Mouse (Mus musculus) ES-CJ7 (cell line): ENCODE results near the gene Fktn.
"Not testable (repeated sequence)": the region's sequence is repeated elsewhere in the genome, so short reads cannot be mapped to it uniquely, and the experiment has no call there.

Source experiments
- DNase-seq: peaks from one replicate; pipeline ENCODE4 v3.0.0; 2011; ENCODE audit warnings: low read depth, low spot score

Fktn gene

DNA sequence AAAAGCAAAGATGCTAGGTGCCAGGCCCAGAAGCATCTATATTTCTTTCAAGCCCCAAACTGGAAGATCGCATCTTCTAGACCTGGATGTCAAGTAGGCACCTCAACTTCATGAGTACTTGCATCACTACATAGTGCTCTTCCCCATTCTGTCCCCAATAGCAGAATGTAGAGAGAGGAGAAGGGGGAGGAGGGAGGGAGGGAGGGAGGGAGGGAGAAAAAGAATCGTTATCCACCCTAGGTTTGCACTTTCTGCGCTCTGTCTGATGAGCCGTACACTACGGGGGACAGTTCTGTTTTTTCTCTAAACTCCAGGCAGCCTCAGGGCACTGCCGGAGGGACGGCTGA, at the start of gene Fktn:
Gene Fktn (plus strand): TSS at position 295 of the 347 bp plus-strand sequence.
- no peak for DNase-seq

DNA sequence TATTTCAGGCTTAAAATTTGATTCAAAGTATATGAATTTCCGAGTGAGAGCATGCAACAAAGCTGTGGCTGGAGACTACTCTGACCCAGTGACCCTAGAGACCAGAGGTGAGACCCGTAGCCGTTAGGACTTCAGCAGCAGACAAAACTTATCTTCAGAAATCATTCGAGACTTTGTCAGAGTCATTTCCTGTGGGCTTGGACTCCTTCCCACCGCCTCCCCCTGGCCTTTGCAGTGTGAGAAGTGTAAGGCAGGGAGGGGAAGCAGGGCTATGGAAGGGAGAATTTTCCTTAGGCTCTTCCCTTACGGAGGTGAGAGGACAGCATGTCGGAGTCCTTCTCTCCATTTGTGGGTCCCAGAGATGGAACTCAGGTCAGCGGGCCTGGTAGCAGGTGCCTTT, 31.7 kb upstream of the Fktn start:
- DNase-seq: no peak

DNA sequence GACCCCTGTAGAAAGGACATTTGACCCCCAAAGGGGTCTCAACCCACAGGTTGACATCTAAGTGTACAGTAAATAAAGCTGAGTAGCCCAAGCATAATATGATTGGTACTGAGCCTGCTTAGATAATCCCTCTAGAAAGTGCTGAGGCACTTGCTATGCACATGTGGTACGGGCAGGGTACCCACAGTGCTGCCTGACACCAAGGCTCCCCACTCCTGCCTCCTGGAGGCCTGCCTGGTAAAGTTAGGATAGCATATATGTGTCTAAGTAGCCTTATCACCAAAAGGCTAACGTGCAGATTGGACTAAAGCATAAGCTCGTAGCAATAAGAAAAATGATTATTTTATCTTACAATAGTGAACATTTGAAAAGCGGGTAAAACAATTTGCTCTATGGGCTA, 24.8 kb upstream of the Fktn start:
- no peak for DNase-seq

DNA sequence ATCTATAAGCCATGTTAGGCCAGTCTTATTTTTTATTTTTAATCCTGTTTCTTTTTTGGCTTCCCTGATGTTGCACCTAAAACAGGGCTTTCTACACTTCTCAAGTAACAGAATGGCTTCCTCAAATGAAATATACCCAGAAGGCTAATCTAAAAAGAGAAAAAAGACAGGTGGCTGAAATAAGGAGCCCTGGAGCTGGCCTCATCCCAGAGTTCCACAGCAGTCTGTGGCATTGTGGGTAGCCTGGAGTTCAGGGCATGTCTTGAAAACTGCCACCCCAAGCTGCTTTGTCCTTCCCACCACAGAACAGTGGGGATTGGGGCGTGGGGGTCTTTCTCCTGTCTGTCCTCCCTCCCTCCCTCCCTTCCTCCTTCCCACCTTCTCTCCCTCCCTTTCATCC, 22.4 kb upstream of the Fktn start:
- DNase-seq: no peak

DNA sequence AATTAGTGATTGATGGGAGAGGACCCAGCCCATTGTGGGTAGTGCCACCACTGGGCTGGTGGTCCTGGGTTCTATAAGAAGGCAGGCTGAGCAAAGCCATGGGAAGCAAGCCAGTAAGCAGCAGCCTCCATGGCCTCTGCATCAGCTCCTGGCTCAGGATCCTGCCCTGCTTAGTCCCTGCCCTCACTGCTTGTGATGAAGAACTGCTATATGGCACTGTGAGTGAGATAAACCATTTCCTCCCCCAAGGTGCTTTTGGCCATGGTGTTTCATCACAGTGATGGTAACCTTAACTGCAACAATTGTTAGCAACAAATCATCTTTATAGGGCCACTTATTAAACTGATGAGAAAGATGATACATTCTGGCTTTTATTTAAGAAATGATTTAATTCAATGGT, 4.6 kb upstream of the Fktn start:
- not testable (repeated sequence) for DNase-seq

DNA sequence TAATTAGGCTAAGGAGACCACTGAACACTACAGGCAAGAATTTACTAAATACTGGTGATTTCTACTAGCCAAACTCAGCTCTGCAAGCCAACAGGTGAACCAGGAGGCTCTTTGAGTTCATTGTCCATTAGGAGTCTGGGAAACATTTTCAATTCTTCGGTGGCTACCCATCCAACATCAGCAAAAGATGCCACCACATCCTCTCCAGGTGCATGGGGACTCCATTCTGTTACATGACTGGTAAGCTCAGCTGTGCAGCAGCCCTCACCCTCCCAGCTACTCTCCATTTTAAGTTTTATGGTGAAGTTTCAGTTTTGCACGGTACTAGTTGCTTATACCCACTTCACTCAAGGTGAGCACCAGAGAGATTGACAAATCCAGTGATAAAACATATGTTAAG, 3.8 kb upstream of the Fktn start:
- DNase-seq: no peak

DNA sequence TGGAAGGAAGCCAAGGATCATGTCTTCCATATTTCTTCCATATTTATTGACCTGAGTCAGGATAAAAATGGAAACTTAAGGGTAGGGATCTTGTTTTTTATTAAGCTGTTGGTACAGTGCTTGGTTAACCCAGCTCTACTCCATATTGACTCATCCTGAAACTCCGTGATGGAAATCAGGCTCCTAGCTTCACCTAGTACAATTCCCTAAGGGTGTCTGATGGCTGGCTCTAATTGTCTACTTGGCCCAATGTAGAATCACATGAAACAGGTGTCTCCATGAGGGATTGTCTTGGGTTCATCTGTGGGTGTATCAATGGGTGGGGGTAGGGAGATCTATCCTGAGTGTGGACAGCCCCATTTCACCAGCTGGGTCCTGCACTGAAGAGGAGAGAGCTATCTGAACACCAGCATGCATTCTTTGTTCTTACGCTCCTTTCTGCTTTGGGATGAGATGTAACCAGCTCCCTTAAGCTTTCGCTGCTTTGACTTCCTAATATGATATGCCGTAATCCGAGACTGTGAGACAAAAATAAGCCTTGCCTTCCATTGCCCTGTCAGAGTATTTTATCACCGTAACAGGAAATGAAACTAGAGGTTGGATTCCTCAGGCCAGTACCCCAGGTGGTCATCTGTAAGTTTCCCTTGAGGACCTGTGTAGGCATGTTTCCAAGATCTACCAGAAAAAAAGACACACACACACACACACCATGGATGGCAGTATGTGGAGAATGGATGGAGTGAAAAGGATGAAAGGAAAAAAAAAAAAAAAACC, 3.1 kb upstream of the Fktn start:
- DNase-seq: no peak

DNA sequence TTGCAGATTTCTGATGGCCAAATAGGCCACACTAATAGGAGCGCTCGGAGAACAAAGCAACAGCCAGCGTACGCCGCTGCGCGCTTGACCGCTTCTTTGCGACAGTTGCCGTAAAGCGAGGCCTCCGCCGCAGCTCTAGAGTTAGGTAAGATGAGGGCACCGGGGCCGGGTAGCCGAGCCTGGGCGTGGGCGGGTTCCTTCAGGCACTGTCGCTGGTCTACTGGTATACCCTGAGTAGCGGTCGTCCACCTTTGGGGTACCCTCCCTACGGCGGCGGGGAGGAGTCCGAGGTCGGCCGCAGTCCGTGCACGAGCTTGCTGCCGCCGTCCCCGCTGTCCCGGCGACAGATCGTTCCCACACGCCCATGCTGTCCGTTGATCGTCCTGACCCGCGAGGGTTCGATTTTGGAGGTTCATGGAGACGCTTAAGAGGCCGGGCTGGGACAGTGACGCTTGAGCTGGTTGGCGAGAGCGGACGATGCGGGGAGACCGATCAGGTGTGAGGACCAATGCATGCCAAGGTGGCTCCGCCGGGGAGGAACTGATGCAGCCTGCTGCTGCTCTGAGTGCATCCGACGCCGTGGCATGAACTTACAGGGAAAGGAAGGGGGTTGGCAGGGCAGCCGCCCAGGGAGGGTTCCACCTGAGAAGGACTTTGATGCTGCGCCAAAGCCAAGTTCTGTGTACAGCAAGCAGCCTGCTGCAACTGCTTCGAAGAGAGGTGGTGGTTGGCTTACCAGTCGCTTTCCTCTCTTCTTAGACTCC, 435 bp downstream of the Fktn start:
- DNase-seq: peak; percentile 95

DNA sequence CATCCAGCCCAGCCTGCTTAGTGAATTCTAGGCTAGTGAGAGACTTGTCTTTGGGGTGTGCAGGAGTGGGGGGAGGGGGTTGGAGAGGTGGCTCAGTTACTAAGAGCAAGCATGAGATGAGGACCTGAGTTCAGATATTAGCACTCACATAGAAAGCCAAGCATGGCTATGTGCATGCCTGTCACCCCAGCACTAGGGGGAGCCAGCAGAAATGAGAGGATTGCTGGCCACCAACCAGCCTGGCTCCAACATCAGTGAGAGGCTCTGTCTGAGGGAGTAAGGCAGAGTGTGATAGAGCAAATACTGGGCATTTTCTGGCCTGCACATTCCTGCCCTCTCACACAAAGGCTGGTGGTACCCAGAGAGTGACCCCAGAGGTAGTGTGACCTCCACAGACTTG, 2.2 kb downstream of the Fktn start:
- peak; percentile 41 for DNase-seq

DNA sequence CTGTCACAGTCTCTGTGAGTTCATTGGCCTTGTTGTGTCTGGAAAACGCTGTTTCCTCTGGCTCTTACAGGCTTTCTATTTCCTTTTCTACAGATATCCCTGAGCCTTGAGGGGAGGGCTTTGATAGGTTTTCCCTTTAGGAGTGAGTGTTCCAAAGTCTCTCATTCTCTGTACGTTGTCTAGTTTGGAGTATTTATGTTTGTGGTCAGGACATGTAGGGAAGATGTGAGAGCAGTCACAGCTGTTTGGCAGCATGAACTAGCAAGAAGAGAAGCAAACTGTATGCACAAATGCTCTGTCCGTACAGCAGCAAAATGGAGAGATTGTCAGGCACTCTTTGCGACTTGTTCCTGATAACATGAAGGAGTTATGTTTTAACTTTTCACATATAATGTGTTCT, 3.7 kb downstream of the Fktn start:
- no peak for DNase-seq

DNA sequence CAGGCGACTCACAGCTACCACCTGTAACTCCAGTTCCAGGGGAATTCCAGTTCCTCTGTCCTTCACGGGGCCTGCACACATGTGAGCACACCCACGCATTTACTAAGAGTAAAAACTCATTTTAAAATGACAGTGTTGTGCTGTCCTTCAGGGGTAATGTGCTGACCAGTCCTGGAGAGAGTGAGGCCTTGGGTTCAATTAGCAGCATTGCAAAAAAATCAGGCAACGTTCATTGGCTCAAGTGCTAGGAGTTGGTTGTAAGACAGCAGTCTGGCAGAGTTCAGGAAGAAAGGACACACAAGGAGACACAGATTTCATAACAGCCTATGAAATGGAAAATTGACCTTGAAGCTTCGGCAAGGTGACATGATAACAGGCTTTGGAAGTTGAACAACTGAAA, 4.5 kb downstream of the Fktn start:
- no peak for DNase-seq

DNA sequence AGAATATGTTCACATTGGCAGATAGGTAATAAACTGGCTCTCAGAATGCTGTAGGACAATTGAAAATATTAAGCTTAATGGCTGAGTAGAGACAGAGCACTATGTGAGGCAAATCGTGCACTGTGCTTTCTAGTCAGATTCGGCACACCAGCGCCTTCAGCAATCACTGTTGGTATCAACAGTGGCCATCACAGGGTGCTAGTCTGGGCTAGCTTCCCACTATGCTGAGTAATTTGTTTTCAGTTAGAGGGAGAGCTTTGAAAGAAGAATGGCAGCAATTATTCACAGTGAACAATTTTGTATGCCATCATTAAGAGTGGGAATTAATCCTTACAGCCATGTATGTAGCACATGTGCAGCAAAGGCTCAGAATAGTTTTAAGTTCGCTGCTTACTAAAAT, 8.7 kb downstream of the Fktn start:
- no peak for DNase-seq

DNA sequence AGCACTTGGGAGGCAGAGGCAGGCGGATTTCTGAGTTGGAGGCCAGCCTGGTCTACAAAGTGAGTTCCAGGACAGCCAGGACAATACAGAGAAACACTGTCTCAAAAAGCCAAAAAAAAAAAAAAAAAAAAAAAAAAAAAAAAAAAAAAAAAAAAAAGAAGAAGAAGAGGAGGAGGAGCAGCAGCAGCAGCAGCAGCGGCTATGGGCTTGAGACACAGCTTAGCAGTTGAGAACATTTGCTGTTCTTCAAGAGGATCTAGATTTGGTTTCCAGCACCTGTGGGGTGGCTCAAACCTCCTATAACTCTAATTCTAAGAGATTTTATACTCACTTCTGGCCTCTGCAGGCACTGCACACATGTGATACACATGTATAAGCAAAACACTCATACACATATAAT, 12.3 kb downstream of the Fktn start:
- not testable (repeated sequence) for DNase-seq

DNA sequence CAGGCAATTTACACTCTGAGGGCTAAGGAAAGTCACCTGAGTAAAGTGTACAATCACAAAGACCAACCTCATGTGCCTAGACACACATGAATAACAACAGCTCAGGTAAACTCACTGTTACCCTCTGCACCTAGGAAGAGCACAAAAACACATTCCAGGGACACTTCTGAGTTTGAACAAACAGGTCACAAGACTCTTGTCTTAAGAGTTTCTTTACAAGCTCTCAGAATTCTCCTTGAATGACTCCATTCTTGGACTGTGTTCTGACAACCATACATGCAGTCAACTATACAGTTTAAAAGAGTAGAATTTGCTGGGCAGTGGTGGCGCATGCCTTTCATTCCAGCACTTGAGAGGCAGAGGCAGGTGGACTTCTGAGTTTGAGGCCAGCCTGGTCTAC, 14.3 kb downstream of the Fktn start:
- DNase-seq: no peak

DNA sequence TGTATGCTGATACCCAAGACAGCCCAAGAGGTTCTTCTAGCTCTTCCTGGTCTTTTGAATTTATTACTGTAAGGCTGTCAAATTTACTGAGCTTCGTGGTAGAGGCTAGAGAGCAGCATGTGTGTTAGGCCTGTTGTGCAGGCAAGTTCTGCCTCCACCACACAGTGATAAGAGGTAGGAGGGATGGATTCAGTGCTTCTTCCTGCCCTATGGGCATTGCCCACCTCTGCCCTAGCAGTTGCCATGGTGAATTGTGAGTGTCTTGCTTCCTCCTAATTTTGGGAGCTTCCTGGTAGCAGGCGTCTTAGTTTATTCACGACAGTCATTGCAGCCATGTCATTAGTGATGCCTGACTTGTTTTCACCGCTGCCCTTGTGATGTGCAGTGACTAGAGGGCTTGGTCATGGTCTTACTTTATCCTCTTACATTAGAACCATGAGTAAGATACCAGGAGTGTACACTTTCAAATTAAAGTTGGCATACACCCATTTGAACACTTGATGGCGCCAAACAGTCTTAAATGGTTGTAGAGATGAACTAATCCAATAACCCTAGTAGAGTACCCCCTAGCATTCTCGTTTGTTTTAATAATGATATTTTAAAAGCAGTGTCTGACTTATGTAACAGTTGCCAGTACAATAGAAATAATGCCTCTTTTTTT, 25.3 kb downstream of the Fktn start:
- DNase-seq: peak; percentile 46

DNA sequence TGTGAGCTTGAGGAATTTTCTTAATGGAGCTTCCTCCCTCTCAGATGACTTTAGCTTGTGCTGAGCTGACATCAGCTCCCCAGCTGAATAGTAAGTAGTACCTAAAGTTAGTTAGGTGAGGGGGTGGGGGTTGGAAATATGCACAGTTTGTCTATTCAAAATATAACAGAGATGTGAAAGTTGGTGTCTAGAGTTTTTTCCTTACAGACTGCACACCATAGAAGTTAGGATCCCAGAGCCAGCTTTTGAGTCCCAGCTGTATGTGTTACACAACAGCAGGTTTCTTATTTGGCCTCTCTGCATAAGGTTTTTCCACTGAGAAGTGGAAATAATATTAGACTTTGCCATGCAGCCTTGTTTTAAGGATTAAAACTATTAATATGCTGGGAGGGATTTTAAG, 36.0 kb downstream of the Fktn start:
- DNase-seq: no peak

DNA sequence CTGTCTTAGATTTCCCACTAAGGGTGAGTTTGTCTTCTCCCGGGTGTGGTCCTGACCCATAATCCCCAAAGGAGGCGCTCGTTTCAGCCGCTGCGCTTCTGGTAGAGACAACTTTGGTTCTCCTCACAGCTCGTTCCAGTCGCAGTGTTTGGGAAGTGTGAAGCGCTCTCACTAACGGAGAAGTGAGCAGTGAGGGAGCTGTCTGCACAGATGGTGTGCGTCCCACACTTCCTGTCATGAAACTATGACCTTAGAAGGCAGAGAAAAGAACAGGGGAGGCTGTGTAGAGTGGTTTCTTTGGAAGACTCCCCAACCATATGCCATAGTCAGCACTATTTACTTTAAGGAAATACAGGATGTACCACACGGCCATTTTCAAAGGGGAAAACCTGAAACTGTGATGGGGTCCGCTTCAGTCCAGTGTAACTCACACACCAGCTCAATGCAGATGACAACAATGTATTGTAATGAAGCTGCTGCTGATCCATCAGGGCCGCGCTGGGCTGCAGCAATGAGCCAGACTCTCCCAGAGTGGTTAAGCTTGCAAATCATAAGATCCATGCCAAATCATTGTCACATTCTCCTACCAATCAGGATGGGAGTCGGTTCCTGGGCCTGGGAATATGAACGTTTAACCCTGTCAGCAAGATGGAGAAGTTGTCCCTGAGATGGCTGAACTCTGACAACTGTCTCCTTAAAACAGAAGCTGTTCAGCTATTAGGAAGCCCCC, 36.8 kb downstream of the Fktn start:
- DNase-seq: peak; percentile 17

DNA sequence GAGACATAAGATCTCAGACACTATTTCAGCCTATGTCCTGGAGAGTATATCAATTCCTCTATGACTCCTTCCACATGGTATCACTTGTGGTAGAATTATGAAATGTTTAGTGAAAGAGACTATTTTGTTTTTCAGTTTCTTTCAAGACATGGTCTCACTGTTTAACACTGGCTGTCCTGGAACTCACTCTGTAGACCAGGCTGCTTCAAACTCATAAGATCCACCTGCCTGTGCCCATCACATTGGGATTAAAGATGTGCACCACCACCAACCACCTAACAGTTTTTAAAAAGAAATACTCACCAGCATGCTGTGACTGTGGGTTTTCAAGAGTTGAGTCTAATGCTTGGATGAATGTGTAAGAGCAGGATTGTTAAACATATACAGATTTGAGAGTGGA, 43.2 kb downstream of the Fktn start:
- no peak for DNase-seq

DNA sequence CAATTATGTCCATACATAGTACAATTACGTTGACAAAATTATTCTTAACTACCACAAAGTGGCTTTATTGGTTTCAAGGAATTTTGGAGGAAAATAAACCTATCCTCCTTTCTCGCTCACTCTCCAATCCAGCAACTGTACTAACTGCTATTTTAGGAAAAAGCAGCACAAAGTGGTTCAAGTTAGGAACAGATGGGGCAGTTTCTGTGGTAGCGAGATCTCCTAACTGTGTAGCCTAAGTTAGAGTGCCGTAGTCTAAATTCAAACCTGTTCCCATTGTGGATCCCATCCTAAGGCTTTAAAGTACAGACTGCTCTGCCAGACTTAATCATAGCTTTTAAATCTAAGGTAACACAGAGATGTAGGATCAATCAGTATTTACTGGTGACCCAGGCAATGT, 45.0 kb downstream of the Fktn start:
- no peak for DNase-seq

DNA sequence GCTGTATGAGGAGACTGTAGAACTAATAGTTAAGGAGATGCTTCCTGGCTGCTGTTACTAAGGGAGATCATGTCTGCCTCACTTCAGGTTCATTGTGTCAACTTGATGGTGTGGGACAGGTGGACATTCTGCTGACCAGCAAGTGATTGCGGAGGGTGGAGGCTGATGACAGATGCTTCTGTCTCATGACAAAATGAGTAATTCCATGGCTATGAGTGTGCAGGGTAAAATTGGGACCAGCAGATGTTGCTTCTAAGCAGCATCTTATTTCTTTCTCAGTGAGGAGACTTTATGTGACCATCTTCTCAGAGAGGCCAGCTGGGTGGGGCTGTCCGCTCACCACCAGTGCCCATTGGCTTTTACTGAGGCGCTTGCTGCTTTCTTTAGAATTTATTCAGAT, 45.9 kb downstream of the Fktn start:
- no peak for DNase-seq

DNA sequence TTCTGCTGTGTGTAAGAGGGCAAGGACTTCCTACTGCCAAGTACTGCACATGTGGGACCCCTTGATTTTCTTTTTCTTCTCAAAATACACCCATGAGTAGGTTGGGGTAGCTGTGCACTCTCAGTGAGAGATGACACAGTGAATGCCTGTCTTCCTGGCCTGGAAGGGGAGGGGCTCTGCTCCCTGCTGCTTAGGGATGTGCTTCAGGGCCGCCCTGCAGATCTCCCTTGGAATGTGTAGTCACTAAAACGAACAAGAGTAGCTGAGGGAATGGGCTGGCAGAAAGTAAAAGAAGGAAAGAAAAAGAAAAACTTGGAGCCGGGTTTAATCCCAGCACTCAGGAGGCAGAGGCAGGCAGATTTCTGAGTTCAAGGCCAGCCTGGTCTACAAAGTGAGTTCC, 48.7 kb downstream of the Fktn start:
- peak; percentile 23 for DNase-seq
